Mouse (Mus musculus) liver, embryonic 14.5 days (tissue): Measurements from ENCODE around the gene Arrb1.

ENCODE experiments used
- CTCF ChIP-seq: IDR thresholded peaks from 2 replicates; pipeline ENCODE4 v1.5.1; 2016; ENCODE audit warnings: antibody characterized with exemption, low read depth, control low read depth
- EP300 ChIP-seq: IDR thresholded peaks from 2 replicates; pipeline ENCODE4 v1.6.1; 2016; ENCODE audit warnings: antibody characterized with exemption, low read depth

GRCm38 (mm10) chr7:99592669-99593068 is 57.4 kb downstream of the Arrb1 start:
- peak; percentile 70 for TF ChIP-seq EP300
- no peak for TF ChIP-seq CTCF
